Mouse (Mus musculus) naive thymus-derived CD4-positive, alpha-beta T cell, adult 5 months (primary cell): ENCODE data around the gene Coro6. TPM values are rescaled to one million over a fixed set of nuclear protein-coding genes. Genes with fewer than 3 reads are reported as not detected.

ENCODE experiments used
- polyA plus RNA-seq: library from polyadenylated mRNA; unstranded; fragments of 100-300 nt; shearing (Covaris generic); gene quantifications from one replicate; pipeline ENCODE4 v1.2.1, GENCODE M21; 2017

Gene Coro6
- polyA plus RNA-seq = not detected

DNA sequence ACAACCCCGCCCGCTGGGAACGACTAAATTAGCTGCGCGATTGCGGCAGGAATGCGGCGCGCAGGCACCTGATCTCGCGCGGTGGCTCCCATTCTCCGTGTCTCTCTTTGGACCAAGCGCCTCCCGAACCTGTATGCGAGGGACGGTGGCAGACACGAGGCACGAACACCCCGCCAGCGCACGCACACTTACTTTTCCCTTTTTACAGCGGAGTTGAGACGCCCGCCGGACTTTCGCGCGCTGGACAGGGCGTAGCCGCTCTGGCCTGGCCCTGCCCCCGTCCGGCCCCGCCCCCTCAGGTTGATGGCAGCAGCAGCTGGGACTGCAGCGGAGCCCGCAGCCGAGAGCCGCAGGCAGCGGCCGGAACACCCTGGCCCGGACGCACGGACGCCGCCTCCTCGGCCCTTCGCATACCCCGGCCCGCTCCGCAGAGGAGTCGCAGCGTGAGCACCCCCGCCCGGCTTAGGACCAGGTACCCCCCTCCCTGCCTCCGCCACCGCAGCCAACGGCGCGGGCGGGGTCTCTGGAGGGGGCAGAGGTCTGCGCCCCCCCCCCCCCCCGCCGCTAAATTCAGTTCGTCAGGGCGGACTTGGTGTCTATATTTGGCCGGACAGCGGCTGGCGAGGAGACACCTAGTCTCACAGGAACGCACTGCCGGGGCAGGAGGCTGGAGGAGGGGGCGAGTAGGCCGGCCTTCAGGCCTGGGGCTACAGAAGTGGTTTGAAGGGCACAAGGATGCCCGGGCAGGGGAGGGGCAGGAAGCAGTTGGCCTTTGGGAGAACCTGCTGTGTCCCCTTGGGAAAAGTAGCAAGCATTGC lies at the start of gene Coro6:
Coro6 (plus strand) TSS at position 129 of the 818 bp plus-strand sequence.

DNA sequence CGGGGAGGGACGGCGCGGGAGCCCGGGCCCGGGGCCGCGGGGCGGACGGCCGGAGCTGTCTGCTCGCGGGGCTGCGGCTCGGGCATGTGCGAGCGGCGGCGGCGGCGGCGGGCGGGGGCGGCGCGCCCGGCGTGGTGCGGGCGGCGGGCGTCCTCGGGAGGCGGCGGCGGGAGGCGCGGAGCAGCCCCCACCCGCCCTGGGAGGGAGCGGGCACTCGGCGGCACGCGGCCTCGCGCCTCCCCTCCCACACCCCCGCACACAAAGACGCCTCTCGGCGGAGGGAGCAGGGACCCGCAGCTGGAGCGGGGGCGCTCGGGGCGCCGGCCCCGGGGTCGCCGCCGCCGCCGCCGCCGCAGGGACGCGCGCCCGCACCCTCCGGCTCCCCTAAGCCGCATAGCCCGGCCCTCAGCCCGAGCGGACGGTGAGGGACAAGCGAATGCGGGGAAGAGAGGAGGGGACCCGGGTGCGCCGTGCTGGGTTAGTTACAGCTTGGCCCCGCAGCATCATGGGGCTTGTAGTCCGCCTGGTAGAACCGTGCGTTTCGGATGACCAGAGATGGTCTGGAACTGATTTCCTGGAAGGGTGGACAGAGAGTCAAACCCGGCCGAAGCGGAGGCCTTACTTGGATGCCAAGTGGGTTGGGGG lies 27.5 kb downstream of the Coro6 start, which contains the start of gene Ankrd13b:
Ankrd13b (minus strand) TSS at position 88 of the 645 bp plus-strand sequence.

GRCm38 (mm10) chr11:77493512-77494343 lies 31.5 kb downstream of the Coro6 start, which contains the start of gene Git1:
Gene Git1 (plus strand): TSS chr11:77493562.

DNA sequence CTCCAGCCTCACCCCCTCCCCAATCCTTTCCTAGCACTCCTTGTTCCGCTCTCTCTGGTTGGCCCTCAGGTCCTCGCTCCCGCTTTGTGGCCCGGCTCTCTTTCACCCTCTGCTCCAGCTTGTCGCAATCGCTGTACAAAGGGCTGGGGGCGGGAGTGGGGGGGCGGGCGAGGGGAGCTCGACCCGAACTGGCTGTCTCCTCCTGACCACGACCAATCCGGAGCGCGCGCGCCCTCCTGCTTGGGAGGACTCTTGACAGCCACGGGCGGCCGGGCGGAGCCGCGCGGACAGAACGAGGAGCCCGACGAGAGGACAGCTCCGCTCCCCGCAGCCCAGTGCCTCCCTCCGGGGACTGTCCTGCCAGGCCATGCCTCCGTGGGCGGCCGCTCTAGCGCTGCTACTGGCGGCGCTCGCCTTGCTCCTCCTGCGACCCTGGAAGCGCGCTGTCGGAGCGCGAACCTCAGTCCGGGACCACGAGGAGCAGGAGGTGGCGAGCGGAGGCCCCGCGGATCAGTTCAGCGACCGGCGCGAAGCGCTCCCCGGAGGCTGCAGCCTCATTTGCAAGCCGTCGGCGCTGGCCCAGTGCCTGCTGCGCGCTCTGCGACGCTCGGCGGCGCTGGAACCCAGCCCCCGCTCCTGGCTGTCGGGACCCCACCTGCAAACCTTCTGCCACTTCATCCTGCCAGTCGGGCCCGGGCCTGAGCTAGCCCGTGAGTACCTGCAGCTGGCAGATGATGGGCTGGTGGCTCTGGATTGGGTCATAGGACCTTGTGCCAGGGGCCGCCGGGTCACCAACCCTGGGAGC lies 52.8 kb downstream of the Coro6 start, which contains the start of gene Abhd15:
Abhd15 (plus strand) TSS at position 290 of the 805 bp plus-strand sequence.

DNA sequence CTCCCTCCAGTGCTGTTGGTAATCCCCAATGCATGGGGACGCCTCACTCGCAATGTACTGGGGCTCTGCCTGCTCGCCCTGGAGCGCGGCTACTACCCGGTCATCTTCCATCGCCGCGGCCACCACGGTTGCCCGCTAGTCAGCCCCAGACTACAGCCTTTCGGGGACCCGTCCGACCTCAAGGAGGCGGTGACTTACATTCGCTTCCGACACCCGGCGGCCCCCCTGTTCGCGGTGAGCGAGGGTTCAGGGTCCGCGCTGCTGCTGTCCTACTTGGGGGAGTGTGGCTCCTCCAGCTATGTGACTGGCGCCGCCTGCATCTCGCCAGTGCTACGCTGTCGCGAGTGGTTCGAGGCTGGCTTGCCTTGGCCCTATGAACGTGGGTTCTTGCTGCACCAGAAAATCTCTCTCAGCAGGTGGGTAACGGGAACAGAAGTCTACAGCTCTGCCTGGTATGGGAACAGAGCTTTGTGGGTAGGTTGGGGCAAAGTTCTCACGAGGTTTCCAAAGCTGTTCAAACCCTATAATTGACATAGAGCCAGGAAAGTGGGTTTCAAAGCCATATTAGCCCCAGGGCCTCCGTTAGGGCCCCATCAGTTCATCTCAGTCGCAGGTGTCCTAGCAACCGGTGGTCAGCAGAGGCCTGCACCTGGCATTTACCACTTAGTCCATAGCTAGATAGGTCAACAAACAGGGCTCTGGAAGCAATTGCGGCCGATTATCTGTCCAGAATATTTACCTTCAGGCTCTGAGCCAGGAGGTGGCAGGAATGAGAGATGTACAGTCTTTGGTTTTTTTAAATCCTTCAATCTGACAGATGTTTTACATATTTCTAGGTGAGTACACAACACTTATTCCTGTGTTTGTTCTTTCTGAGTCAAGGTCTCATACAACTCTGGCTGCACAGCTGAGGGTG lies 53.7 kb downstream of the Coro6 start, which contains the start of gene Trp53i13:
Trp53i13 (minus strand) TSS at position 344 of the 916 bp plus-strand sequence.

DNA sequence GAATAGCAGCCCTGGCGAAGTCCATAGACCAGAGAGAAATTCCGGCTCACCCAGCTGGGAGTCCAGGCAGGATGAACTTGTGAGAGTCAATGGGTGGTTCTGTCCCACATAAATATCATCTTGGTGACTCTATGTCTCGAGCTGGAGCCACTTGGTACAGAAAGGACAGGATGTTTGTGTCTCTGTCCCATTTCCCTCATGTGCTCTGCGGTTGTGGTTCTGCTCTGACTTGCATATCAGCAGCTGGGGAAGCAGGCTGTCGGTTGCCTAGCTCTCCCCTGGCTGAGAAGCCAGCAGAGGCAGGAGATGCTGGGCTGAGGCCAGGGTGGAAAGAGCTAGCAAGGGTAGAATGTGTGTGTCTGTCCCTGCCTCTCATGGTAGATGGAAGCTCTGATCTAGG lies 56.8 kb downstream of the Coro6 start, which contains the start of gene Gm10392:
Gm10392 (minus strand) TSS at position 156 of the 400 bp plus-strand sequence.

Other genes with a start within 250 kb of the Coro6 start
- gene Ssh2, start 246.1 kb upstream of the Coro6 start, polyA plus RNA-seq = 571 TPM
- gene Ankrd13b, start 27.3 kb downstream of the Coro6 start, polyA plus RNA-seq = 3.4 TPM
- 35.2 TPM for gene Git1, start 31.2 kb downstream of the Coro6 start, polyA plus RNA-seq
- gene Abhd15, start 52.7 kb downstream of the Coro6 start, polyA plus RNA-seq = 3.3 TPM
- gene Trp53i13, start 53.6 kb downstream of the Coro6 start, polyA plus RNA-seq = 22.4 TPM
- gene Gm10392, start 56.8 kb downstream of the Coro6 start, polyA plus RNA-seq = 0.60 TPM
- gene Taok1, start 145.4 kb downstream of the Coro6 start, polyA plus RNA-seq = 10.0 TPM
- gene Nufip2, start 223.7 kb downstream of the Coro6 start, polyA plus RNA-seq = 109 TPM